Mouse (Mus musculus): ENCODE results near the gene Ogfrl1. TPM values are rescaled to one million over a fixed set of nuclear protein-coding genes. Genes with fewer than 3 reads are reported as not detected.
"Not testable (repeated sequence)": the region's sequence is repeated elsewhere in the genome, so short reads cannot be mapped to it uniquely, and the experiment has no call there.

The Ogfrl1 gene
- 10.4 and 11.8 TPM in 2 replicates for polyA plus RNA-seq (2015; fragmentation: Nextera tagmentation; extraction: Ambion mirVana)

- no peak for DNase-seq (ENCODE audit: low spot score)
Observed at GRCm38 (mm10) chr1:23397623-23398022, at the start of gene Ogfrl1. TSS of gene Ogfrl1 (minus strand) at chr1:23397772.

GRCm38 (mm10) chr1:23445736-23446424 lies 48.3 kb upstream of the Ogfrl1 start:
- no peak for DNase-seq (ENCODE audit: low spot score)

- no peak for DNase-seq (ENCODE audit: low spot score)
Observed at GRCm38 (mm10) chr1:23433612-23434011, 36.0 kb upstream of the Ogfrl1 start.

GRCm38 (mm10) chr1:23426447-23426846 lies 28.9 kb upstream of the Ogfrl1 start:
- DNase-seq (ENCODE audit: low spot score) = no peak

DNA sequence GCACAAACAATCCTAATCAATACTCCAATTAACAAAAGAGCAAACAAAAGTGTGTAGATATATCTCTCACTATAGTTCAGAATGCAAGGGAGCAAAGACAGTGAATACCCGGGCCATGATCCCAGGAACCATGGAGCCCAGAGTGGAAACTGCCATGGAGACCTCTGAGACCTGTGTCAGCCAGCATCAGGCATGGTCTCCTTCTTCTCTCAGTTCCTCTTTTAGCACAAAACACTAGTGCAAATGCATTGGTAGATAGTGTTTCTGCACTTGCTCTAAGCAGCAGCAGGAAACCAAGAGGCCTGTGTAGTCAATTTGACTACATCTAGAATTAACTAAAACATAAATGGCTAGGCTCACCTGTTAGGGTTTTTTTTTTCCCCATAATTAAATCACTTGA lies 21.4 kb upstream of the Ogfrl1 start:
- no peak for DNase-seq (ENCODE audit: low spot score)

- no peak for DNase-seq (ENCODE audit: low spot score)
Observed at GRCm38 (mm10) chr1:23418059-23418458, 20.5 kb upstream of the Ogfrl1 start.

GRCm38 (mm10) chr1:23417562-23417961 lies 20.0 kb upstream of the Ogfrl1 start:
- no peak for DNase-seq (ENCODE audit: low spot score)

- DNase-seq (ENCODE audit: low spot score) = no peak
Observed at GRCm38 (mm10) chr1:23411533-23411932, 14.0 kb upstream of the Ogfrl1 start.

DNA sequence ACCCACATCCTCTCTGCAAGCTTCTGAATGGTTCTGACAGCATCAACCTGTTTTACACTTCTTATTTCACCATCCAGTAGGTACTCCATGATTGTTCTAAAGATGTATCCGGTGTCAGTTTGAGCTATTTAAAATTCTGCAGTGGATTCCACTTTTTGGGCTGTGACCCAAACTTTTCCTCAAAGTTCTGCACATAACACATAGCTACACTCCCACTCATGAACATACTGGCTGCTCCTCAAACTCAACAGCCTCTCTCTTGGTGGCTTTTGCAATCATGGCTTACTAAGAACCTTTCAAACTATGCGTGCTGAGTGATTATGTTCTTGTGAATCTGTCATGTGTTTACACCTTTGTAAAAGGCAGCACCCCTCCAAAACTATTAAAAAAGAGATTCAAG lies 12.4 kb upstream of the Ogfrl1 start:
- no peak for DNase-seq (ENCODE audit: low spot score)

DNA sequence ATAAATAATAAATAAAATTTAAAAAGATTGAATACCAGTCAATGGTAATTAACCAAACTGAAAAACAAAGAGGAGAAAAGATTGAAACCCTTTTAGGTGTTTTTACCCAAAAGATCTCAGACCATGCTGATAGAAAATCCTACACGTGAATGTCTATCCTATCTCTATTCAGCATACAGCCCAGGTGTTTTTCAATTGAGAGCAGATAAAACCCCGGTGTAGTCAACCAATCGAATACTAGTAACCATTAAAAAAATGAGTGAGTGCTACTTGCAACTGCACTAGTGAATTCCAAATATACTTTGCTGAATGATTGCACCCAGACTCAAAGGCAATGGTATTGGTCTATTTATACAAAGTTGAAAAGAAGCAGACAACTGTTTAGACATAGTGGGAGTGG lies 4.8 kb upstream of the Ogfrl1 start:
- no peak for DNase-seq (ENCODE audit: low spot score)

GRCm38 (mm10) chr1:23399552-23399951 lies 2.0 kb upstream of the Ogfrl1 start:
- DNase-seq (ENCODE audit: low spot score) = no peak

DNA sequence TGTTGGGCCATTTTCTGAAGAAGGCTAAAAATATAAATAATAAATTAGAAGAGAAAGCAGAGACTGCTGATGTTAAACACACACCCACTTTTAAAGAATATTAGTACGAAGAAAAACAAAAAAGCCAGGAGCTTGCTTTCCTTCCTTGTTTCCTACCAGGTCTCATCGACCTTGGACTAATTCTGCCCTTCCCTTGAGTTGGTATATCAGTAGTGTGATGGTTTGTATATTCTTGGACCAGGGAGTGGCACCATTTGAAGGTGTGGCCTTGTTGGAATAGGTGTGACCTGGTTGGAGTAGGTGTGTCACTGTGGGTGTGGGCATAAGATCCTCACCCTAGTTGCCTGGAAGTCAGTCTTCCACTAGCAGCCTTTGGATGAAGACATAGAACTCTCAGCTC lies 3.2 kb downstream of the Ogfrl1 start:
- DNase-seq (ENCODE audit: low spot score) = not testable (repeated sequence)

- no peak for DNase-seq (ENCODE audit: low spot score)
Observed at GRCm38 (mm10) chr1:23391744-23392143, 5.8 kb downstream of the Ogfrl1 start.

GRCm38 (mm10) chr1:23384326-23384725 lies 13.2 kb downstream of the Ogfrl1 start:
- DNase-seq (ENCODE audit: low spot score) = no peak

DNA sequence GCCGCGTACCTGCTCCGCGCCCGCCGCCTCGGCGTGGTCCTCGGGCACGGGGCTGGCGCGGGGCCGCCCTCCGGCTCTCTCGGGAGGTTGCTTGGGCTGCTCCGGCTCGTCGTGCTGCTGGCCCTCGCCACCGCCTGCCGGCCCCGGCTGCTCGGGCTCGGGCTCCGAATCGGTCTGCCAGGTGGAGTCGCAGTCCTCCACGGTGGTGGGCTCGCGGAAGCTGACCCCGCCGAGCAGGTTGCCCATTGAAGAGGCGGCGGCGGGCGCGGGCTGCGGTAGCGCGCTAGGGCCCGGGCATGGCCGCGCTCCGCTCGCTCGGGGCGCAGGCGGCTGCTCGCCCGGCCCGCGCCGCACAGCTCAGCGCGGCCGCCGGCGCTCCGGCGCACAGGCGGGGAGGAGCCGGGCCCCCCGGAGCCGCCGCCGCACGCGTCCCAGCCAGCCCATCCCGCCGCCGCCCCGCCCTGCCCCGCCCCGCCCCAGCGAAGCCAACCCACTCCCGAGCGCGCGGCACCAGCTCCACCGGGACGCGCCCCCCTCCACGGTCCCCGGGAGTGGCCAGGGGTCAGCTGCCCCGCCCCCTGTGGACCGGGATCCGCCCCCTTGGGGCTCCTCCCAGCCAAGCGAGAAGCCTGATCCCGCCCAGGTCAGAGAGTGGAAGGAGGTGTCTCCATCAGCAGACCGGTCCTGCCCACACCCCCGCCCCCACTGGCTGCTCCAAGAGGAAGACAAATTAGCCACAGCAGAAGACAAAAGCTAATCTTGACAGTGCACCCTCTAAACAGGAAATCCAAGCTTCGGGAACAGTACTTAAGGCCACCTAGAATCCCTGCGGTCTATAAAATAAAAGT lies 14.5 kb downstream of the Ogfrl1 start:
- DNase-seq (ENCODE audit: low spot score) = peak; percentile 50

- no peak for DNase-seq (ENCODE audit: low spot score)
Observed at GRCm38 (mm10) chr1:23382461-23382805, 15.1 kb downstream of the Ogfrl1 start.

- DNase-seq (ENCODE audit: low spot score) = no peak
Observed at GRCm38 (mm10) chr1:23382037-23382436, 15.5 kb downstream of the Ogfrl1 start.

DNA sequence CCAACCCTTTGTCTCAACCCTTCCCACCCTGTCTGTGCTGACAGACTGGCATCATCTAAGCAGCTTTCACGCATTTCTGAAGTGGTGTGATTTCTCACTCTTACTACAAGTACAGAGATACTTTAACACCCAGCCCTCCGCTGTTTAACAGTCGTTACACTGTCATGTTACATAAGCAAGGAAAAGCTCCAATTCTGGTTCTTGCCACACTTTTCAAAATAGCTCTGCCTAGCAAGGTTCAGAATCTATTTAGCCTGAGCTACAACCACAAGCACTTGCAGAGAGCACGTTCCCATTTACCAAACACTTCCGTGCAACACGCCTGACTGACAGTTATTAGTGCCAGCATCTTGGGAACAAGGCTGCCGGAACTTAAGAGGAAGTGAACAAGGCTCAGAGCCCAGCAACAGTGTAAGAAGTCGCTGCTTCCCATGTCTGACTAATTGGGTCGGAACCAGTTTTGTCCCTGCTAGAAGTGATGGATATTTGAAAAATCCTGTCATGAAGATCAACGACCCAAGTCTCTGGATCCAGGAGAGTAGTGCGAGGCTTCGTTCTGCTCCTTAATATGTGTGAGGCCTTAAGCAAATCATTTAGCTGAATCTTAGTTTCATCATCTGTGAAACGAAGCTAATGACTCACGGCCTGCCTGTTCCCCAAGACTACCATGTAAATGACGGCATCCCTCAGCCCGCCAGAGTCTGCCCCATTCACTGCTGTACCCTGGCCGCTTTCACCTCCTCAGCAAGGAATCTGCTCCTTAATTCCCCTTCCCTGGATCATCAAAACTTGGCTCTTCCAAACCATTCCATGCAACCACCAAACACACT lies 17.4 kb downstream of the Ogfrl1 start:
- DNase-seq (ENCODE audit: low spot score) = no peak

- no peak for DNase-seq (ENCODE audit: low spot score)
Observed at GRCm38 (mm10) chr1:23379321-23379720, 18.3 kb downstream of the Ogfrl1 start.

DNA sequence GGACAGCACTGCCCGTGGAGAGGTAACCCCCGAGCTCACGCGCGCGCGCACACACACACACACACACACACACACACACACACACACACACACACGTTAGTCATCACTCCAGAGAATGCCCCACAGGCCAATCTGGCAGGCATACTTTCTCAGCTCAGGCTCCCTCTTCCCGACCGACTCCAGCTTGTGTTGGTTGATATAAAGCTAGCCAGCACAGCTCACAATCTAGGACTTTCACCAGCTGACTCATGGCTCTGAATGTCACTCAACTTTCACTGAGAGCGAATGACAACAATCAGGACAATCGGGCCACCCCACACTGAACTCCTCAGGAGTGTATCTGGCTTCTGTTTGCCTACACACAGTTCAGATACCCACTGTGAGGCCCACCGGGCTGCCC lies 20.0 kb downstream of the Ogfrl1 start:
- DNase-seq (ENCODE audit: low spot score) = no peak

- no peak for DNase-seq (ENCODE audit: low spot score)
Observed at GRCm38 (mm10) chr1:23374156-23374555, 23.4 kb downstream of the Ogfrl1 start.

DNA sequence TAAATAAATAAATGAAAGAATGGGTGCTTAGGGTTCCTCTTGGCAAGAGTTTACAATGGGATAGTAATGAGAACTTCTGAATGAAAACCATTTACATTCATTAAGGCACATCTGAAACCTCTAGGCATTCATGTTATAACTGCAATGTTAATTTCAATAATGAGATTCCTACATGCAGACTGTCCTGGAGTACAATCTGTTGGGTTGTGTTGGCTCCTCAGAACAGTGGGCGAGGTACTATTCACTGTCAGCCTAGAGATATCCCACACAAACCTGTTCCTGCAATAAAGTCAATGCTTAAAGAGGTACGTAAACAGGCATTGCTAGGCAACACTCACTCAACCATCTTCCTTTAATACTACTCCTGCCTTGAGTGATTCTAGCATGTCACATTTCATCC lies 32.0 kb downstream of the Ogfrl1 start:
- DNase-seq (ENCODE audit: low spot score) = no peak
